Mouse (Mus musculus) G1E (cell line): ENCODE measurements around the gene Erbb4. TPM values are rescaled to one million over a fixed set of nuclear protein-coding genes. Genes with fewer than 3 reads are reported as not detected.

ENCODE experiments used
- ATAC-seq: 2 replicates; pipeline ENCODE4 v1.8.0; 2016; ENCODE audit warnings: mild to moderate bottlenecking; ENCODE audit not compliant: insufficient number of reproducible peaks, poor library complexity, low FRiP score, severe bottlenecking; ENCODE audit errors: extremely low read depth
- DNase-seq: peaks from one replicate; pipeline ENCODE4 v3.0.0; 2012; ENCODE audit warnings: low spot score
- H3K27me3 ChIP-seq: 2 replicates; pipeline ENCODE4 v1.6.1; 2012; ENCODE audit warnings: mild to moderate bottlenecking, low read length, inconsistent platforms; ENCODE audit not compliant: insufficient read depth
- H3K36me3 ChIP-seq: replicated peaks from 2 replicates; pipeline ENCODE3; 2012; ENCODE audit warnings: mild to moderate bottlenecking, inconsistent platforms
- H3K4me1 ChIP-seq: 2 replicates; pipeline ENCODE4 v1.6.1; 2012; ENCODE audit warnings: low read depth, low read length, inconsistent platforms, mixed read lengths; ENCODE audit not compliant: insufficient read depth
- H3K4me3 ChIP-seq: 2 replicates; pipeline ENCODE4 v1.5.1; 2012; ENCODE audit warnings: low read depth, mild to moderate bottlenecking, inconsistent platforms, low read length, moderate library complexity, mixed read lengths
- H3K9me3 ChIP-seq: replicated peaks from 2 replicates; pipeline ENCODE4 v1.6.1; 2012; ENCODE audit warnings: inconsistent platforms
- CTCF ChIP-seq: IDR thresholded peaks from 2 replicates; pipeline ENCODE4 v1.5.1; 2012; ENCODE audit warnings: low read depth, low read length, inconsistent platforms, mixed read lengths
- GATA1 ChIP-seq: IDR thresholded peaks from 2 replicates; pipeline ENCODE4 v1.6.1; 2012; ENCODE audit warnings: borderline replicate concordance, low read length, inconsistent platforms, mixed read lengths
- GATA2 ChIP-seq: IDR thresholded peaks from 2 replicates; pipeline ENCODE4 v1.6.1; 2012; ENCODE audit warnings: low read depth, low read length, inconsistent platforms, borderline replicate concordance
- POLR2AphosphoS5 ChIP-seq: IDR thresholded peaks from 2 replicates; pipeline ENCODE4 v1.6.1; 2012; ENCODE audit warnings: low read depth, low read length, inconsistent platforms; ENCODE audit not compliant: insufficient replicate concordance
- TAL1 ChIP-seq: conservative IDR thresholded peaks from 2 replicates; pipeline ENCODE4 v1.6.1; 2012; ENCODE audit warnings: low read depth, low read length, inconsistent platforms, mixed read lengths
- polyA plus RNA-seq: library from polyadenylated mRNA; stranded (reverse); fragments of >175 nt; gene quantifications from 2 replicates; pipeline ENCODE4 v1.2.3, GENCODE M21; 2012
- total RNA-seq, 2 experiments: library from RNA; stranded (forward) in 1 of 2; stranded (reverse) in 1 of 2; fragments of 200-1000 nt in 1 of 2; fragments of >200 nt in 1 of 2; fragmentation: Nextera tagmentation in 1 of 2; gene quantifications; 2 replicates each; pipeline ENCODE4 v1.2.3; 2014 to 2017

Erbb4 gene
- total and polyA plus RNA-seq, 3 experiments, result 0.33 TPM; not detected in 2

GRCm38 (mm10) chr1:68886823-68887222, 221.0 kb downstream of the Erbb4 start:
- no peak for DNase-seq

GRCm38 (mm10) chr1:68874954-68875353, 232.9 kb downstream of the Erbb4 start:
- H3K4me1 ChIP-seq, result no peaks in the 10 kb centered on the region
- ATAC-seq (no peak), DNase-seq (no peak)
- no peak for TF ChIP-seq POLR2AphosphoS5
- no peak for TF ChIP-seq GATA2
- TF ChIP-seq TAL1, result no peak
- no peak for TF ChIP-seq GATA1
- no peaks in the 10 kb centered on the region for H3K27me3 ChIP-seq
- no peaks in the 10 kb centered on the region for H3K9me3 ChIP-seq
- no peaks in the 10 kb centered on the region for H3K36me3 ChIP-seq
- H3K4me3 ChIP-seq, result no peak overlapping the region

More at GRCm38 (mm10) chr1:68886823-68887222, 221.0 kb downstream of the Erbb4 start:
- Histone ChIP-seq H3K9me3 (no peaks in the 10 kb centered on the region), H3K27me3 (no peaks in the 10 kb centered on the region), H3K4me1 (no peaks in the 10 kb centered on the region), H3K4me3 (no peak overlapping the region), H3K36me3 (no peaks in the 10 kb centered on the region)
- no peak for ATAC-seq
- TF ChIP-seq GATA2, result no peak
- TF ChIP-seq CTCF, result no peak
- TF ChIP-seq POLR2AphosphoS5, result no peak
- TF ChIP-seq TAL1, result no peak
- TF ChIP-seq GATA1, result no peak

- no peaks in the 10 kb centered on the region for H3K36me3 ChIP-seq
- H3K4me1 ChIP-seq, result no peaks in the 10 kb centered on the region
- no peaks in the 10 kb centered on the region for H3K27me3 ChIP-seq
- no peak for ATAC-seq
- no peak overlapping the region for H3K4me3 ChIP-seq
- TF ChIP-seq TAL1 (no peak), GATA1 (no peak), GATA2 (no peak), POLR2AphosphoS5 (no peak), CTCF (no peak)
- DNase-seq, result no peak
- H3K9me3 ChIP-seq, result no peaks in the 10 kb centered on the region
These were observed 234.2 kb downstream of the Erbb4 start for GRCm38 (mm10) chr1:68873635-68874020.

GRCm38 (mm10) chr1:68872976-68873634, 234.8 kb downstream of the Erbb4 start:
- ATAC-seq (no peak), DNase-seq (no peak)
- H3K4me3 ChIP-seq, result no peak overlapping the region
- no peaks in the 10 kb centered on the region for H3K4me1 ChIP-seq
- TF ChIP-seq TAL1, result no peak
- no peak for TF ChIP-seq GATA1
- TF ChIP-seq CTCF, result no peak
- TF ChIP-seq GATA2, result no peak
- TF ChIP-seq POLR2AphosphoS5, result no peak
- no peaks in the 10 kb centered on the region for H3K27me3 ChIP-seq
- no peaks in the 10 kb centered on the region for H3K36me3 ChIP-seq
- H3K9me3 ChIP-seq, result no peaks in the 10 kb centered on the region

- DNase-seq (no peak), ATAC-seq (no peak)
- TF ChIP-seq GATA1, result no peak
- H3K36me3 ChIP-seq, result no peaks in the 10 kb centered on the region
- H3K27me3 ChIP-seq, result no peaks in the 10 kb centered on the region
- no peak overlapping the region for H3K4me3 ChIP-seq
- no peaks in the 10 kb centered on the region for H3K9me3 ChIP-seq
- no peaks in the 10 kb centered on the region for H3K4me1 ChIP-seq
These were observed 247.5 kb downstream of the Erbb4 start for GRCm38 (mm10) chr1:68860341-68860740.

GRCm38 (mm10) chr1:68859480-68859879, 248.4 kb downstream of the Erbb4 start:
- H3K36me3 ChIP-seq, result no peaks in the 10 kb centered on the region
- no peaks in the 10 kb centered on the region for H3K4me1 ChIP-seq
- H3K4me3 ChIP-seq, result no peak overlapping the region
- DNase-seq (no peak), ATAC-seq (no peak)
- no peaks in the 10 kb centered on the region for H3K9me3 ChIP-seq
- H3K27me3 ChIP-seq, result no peaks in the 10 kb centered on the region
- TF ChIP-seq GATA1, result no peak
- no peak for TF ChIP-seq POLR2AphosphoS5
- TF ChIP-seq TAL1, result no peak
- TF ChIP-seq CTCF, result no peak
- no peak for TF ChIP-seq GATA2

GRCm38 (mm10) chr1:68839352-68839751, 268.5 kb downstream of the Erbb4 start:
- no peaks in the 10 kb centered on the region for H3K27me3 ChIP-seq
- H3K9me3 ChIP-seq, result no peaks in the 10 kb centered on the region
- no peak for DNase-seq
- TF ChIP-seq GATA2, result no peak
- no peak for TF ChIP-seq GATA1
- TF ChIP-seq CTCF, result no peak
- TF ChIP-seq TAL1, result no peak
- TF ChIP-seq POLR2AphosphoS5, result no peak
- H3K4me3 ChIP-seq, result no peak overlapping the region
- H3K36me3 ChIP-seq, result no peaks in the 10 kb centered on the region
- H3K4me1 ChIP-seq, result no peaks in the 10 kb centered on the region
- ATAC-seq, result no peak
